Mouse (Mus musculus) WW6 (cell line): ENCODE data around the gene Begain.

Source experiments
- DNase-seq: peaks from one replicate; pipeline ENCODE4 v3.0.0-alpha.2; 2013; ENCODE audit warnings: low read depth, low spot score

The Begain gene

DNA sequence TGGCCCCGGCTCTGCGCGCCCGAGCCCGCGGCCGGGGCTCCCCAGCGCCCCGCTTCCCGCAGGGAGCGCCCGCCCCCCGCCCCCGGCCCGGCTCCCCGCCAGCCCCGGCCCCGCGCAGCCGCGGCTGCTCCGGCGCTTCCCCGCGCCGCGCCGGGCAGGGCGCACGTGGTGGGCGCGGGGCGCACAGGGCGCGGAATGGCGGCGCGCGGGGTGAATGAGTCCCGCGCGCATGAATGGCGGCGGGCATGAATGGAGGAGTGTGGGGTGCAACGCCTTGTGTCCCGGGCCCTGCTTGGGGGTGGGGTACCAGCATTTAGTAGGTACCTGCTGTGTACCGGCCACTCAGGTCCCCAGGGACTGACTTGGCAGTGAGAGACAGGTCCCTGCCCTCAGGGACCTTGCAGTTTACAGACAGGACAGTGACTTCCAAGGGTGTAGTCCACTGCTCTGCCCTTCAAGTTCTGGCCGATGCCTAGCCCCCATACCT is at the start of gene Begain:
Begain (minus strand) TSS at position 51 of the 487 bp plus-strand sequence.
- no peak for DNase-seq

DNA sequence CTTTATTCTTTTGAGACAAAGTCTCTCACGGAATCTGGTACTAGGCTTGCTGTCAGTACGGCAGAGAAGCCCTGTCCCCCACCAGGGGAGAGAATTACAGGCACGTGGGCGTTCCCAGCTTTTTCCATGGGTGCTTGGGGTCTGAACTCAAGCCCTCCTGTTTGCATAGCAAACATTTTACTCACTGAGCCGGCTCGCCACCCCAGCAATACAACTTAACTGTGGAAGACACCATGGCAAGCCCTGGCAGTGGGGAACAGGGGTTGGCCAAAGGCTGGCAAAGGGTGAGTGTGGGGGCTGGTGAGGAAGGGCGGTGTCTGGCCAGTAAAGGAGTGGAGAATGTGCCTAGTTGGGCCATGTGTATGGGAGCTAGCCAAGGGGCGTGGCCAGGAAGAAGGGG is 47.7 kb upstream of the Begain start:
- DNase-seq, result no peak

DNA sequence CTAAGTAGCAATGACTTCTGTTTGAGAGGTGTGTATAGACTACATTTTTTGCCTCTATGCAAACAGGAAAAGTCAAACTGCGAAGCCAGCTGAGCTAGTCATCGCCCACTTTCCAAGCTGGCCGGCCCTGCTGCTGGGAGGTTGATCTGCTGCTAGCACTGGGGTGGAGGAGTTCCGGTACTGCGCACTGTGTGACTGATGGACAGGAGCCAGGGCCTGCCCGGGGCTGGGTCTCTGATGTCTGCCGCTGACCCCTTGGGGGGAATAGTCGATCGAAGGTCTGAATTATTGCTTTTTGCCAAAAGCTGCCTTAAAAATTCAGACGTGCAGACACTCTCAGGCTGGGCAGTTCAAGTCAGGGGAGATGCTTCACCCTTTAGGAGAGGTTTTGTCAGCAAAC is 47.1 kb upstream of the Begain start:
- no peak for DNase-seq

DNA sequence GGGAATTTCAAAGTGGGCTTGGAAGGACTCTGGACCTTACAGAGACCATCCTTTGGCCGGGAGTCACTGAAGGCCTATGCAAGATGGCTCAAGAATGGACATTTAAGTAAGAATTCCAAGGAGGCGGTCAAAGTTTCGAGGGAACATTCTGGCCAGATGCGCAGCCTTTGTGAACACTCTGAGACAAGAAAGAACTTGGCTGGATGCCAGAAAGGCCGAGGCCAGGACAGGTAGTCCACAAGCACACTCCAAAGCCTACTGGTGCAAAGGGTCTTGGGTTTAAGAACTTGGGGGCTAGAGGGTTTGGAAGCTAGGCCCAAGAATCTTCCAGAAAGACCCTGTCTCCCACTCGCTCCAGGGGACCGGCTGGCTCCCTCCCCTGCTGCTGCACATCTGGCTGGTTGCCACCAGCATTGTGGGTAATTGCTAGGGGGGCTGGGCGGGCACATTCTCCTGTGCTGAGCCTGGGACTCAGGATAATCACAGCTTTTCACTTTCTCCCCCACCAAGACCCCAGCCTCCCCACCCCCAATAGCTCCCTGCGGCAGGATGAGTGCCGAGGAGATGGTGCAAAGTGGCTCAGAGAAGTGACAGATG is 45.1 kb upstream of the Begain start:
- no peak for DNase-seq

DNA sequence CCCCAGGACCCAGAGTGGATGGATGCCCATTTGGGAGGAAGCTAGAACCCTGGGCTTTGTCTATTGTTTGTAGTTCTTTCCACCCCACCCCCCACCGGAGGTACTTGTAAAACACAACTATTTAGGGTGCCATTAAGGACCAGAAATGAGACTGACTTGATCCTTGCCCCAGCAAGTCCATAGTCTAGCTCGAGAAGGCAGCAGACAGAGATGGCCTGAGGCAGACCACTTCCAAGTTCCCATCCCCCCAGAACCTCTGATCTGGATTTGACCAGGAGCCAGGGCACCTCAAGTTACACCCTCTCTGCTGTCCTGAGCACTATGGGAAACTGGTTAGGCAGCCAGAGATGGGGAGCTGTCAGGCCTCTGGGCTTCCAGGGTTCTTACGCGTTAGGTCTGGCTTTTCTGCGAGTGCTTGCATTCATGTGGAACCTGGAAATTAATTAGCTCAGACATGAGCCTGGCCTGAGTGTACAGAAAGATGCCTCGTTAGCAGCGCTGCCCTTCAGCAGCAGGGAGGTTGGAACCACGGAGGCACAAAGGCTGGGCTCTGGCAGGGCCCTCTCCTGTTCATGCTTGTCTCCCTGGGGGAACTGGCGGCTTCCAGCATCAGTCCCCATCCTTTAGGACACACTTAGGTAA is 44.5 kb upstream of the Begain start:
- DNase-seq, result no peak

DNA sequence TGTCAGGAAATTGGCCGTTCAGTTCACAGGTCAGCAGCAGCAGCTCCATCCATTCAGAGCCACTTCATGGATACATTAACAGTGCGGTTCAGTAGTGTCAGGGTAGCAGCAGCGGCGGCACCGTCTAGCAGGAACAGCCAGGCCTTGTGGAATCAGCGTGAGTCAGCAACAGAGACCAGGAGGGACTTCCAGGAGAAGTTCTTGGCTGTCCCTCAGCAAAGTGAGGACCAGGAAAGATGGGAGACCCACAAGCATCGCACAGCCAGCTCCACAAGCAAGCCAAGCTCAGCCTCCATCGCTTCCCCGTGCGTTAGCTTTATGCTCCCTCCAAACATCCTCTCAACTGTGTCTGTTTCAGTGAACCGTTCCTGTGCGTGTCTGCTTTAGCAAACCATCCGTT is 40.9 kb upstream of the Begain start:
- no peak for DNase-seq

DNA sequence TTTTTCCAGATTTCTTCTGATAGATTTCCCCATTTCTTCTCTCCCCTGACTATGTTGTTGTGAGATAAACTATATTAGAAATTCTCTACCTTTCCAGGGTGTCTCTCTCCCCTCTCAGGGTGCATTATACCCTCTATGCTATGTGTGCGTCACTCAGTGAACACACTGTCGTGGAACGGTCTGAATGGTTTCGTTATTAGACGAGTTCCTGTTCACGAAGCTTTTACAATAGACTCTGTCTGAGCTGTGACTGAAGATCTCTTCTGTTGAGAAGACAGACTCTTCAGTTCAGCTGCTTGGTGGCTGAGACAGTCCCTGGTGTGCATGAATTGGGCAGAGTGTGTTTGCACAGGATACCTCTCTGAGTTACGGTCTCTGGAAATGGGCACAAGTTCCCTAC is 32.4 kb upstream of the Begain start:
- DNase-seq, result no peak

DNA sequence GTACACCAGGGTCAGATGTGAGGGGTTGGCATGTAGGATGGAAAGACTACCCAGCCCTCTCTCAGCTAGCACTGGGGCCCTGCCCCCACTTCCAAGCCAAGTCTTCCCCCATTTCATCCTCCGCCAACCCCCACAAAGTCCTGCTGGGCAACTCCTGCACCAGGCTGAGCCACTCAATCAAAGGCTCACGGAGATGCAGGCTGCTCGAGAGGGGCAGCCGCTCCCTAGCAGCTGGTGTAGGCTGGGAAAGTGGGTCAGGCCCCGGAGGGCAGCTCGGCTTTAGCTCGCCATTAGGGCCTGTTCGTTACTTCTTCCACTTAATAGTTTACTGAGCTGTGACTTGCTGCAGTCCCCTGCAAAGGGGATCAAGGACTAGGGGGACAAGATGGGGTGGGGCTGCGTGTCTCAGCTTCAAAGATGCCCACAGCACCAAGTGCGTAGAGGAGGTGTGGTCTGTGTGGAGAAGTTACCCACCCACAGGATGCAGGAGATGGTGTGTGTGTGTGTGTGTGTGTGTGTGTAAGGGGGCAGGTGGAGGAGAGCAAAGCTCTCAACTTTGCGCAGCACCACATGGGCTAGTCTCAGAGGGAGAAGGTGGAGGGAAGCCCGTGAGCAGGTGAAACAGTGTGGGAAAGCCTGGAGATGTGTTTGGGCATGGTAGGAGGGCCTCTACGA is 22.6 kb upstream of the Begain start:
- no peak for DNase-seq

DNA sequence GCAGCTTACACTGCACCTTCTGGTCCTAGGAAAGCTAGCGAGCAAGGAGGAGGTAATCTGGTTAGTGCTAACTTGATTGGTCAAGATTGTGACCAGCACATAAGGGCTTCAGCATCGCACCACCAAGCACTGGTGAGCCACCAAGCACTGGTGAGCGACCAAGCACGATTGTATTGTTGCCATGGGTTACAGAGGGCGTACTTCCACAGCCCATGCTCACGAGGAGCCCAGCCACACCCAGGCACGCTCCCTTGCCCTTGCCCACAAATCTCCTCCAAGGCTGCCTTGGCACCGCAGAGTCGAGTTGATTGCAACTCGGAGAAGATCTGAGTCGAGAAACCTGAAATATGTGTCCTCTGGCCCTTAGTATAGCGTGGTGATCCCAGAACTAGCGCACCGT is 22.0 kb upstream of the Begain start:
- no peak for DNase-seq

DNA sequence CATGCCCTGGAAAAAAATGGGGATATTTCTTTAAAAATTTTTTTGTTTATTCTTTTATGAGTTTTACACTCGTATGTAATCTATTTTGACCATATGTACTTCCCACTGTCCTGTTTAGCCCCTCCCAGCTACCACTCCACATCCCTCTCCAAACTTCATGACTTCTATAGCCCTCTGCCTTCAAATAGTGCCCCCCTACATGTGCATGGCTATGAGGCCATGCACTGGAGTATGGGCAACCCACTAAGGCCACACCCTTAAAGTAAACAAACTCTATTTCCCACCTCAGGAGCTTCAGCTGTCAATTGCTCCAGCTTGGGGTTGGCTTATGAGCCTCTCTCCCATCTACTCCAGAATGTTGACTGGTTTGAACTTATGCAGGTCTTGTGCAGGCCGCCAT is 18.1 kb upstream of the Begain start:
- DNase-seq, result no peak

DNA sequence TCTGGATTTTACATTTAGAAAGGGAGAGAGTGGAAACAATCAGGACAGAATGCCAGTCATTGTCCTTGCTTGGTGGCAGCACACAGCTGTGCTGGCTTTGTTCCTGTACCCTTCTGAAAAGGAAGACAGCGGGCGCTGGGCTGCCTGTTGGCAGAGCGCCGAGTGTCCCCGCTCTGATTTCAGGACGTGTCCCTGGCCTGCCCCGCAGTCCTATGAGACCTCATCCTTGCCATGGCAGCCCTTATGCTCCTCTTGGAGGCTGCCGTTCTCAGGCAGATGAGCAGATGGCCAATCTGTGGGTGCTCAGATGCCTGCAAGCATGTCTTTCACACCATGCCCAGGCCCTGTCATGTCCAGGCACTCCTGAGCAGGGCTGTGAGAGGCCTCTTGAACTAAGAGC is 17.7 kb upstream of the Begain start:
- no peak for DNase-seq

DNA sequence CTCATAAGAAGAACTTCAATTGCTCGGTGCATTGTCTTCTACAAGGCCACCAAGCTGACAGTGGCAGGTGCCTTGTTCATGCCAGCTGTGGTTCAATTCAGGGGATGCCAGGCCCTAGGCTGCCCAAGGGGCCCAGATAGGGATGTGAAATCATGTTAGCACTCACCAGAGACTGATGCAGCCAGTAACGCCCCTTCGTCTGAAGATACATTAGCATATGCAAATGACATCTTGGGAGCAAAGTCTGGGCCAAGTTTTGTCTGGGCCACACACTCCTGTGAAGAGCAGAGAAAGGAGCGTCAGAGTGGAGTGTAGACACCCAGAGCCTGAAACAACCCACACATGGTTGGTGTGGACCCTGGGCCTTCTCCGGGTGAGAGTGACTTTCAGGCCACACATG is 17.0 kb upstream of the Begain start:
- no peak for DNase-seq

DNA sequence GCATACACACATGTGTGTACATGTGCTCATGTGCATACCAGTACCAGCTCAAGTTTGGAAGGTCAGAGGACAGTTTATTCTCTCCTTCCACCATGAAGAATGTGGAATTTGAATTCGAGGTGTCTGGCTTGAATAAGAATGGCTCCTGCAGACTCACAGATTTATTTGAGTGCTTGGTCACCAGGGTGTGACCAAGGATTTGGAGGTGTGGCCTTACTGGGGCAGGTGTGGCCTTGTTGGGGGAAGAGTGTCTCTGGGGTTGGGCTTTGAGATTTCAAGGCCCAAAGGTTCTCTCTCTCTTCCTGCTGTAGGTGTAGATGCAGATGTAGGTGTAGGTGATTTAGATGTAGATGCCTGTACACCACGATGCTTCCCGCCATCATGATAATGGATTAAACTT is 15.5 kb upstream of the Begain start:
- DNase-seq, result no peak

DNA sequence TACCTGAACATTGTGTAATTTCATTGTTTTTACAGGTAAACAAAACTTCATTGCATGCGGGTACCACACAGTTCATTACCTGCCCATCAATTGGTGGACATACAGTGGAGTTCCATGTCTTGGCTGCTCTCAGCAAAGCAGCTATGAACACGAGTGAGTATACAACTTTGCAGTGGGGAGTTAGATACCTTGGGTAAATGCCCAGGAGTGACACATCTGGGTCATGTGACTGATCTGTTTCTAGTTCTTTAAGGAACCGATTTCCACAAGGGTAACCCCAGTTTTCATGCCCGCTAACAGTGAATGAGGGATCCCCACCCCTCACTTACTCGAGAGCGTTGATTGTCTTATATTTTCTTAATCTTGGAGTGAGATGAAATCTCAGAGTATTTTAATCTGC is 9.0 kb upstream of the Begain start:
- no peak for DNase-seq

DNA sequence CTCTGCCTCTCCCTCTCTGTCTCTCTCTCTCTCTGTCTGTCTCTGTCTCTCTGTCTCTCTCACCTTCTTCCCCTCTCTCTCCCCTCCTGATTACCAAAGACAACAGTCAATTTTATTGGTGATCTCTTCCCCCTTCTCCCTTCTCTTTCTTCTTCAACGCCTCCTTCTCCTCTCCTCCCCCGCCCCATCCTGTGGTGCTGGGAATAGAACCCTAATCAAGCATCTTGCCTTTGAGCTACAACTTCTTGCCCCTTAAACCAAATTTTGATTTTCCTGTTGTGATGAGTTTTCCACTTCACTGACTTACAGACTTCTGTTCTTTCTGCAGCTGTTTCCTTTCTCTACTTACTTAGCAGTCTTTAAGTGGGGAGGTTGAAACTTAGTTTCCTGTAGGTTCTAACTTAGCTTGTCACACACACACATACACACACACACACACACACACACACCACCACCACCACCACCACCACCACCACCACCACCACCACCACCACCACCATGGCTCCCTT is 6.8 kb upstream of the Begain start:
- no peak for DNase-seq

DNA sequence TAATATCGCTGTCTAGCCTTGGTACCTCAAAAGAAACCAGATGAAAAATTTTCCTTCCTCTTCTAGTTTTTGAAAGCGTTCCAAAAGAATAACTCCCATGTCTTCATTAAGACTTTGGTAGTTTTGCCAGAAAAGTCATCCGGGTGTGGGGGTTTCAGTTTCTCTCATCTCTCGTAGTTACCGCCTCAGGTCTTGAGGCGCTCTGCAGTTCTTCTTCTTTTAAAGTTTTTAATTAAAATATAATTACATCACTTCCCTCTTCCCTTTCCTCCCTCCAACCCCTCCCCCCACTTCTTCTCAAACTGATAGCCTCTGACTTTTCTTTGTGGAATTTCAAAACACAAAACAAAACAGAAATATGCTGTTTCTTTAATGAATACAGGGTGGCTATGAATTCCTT is 6.1 kb upstream of the Begain start:
- DNase-seq, result no peak

DNA sequence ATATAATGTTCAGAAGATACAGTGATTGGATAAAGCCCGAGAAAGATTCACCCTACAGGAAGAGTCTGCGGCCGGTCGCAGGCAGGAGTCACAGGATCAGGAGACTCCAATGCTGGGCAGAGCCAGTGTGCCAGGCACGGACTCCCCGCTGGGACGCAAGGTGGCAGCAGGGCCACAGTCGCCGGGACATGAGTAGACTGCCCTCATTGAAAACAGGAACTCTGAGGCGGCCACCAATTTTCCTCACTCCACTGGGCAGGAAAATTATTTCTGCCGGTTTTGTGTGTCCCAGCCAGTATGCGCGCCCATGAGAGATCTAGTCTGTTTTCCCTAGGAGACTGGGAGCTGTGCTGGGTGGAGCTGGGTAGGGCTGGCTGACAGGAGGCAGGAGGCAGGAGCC is 3.2 kb upstream of the Begain start:
- DNase-seq, result no peak

DNA sequence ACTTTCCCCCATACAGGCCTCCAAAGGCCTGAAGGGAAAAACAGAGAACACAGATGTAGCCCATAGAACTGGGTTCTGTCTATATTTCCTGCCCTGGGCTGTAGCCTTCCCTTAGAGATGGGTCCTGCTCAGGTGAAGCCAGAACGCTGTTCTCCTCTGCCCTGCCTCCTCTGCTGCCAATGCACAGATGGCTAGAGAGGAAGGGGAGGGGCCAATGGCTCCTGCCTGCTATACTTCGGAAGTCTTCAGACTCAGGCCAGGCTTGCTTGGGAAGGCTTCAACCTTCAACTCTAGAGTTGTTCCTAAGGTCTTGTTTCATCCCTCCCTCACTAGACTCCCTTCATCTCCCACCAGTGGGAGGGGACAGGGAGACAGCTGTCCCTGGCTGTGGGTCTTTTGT is 1.7 kb upstream of the Begain start:
- DNase-seq, result no peak

DNA sequence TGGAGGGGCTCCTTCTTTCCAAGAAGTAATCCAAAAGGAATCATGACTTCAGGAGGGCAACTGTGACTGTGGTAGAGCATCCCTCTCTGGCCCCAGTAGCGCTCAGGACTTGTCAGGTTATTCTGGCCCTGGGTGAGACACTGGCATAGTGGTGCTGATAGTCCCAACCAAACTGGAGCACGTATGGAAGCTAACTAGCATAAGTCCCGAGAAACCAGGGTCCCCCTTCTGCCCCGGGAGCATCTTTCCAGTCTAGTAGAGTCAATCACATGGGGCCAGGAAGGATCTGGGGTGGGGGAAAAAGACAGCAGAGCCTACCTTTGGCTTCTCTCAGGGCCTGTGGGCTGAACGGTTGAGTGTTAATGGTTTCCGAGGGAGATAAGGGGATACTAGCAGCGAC is 721 bp upstream of the Begain start:
- no peak for DNase-seq

DNA sequence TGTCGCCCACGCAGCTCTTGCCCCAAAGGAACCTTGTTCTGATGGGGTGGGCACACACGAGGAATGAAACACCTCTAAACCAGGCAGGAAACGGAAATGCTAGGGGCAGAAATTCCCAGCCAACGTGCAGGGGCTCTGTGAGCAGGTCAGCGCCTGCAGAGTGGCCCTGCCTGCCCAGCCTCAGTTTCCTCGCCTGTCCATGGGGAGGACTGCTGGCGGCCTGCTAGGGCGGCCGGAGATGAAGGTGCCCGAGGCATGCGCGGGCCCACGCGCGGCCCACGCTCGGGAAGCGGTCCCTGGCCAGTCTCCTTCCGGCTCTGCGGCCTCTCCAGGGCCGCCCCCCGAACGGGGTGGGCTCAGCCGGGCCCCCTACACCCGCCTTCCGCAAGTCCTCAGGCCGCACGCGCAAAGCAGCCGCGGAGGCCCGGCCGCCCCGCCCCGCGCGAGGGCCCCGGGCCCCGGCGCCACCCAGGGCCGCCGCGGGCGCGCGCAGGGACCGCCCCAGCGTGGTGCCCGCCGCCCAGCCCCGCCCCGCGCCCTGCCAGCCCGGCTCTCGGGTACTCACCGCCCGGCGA is 369 bp downstream of the Begain start:
- no peak for DNase-seq

DNA sequence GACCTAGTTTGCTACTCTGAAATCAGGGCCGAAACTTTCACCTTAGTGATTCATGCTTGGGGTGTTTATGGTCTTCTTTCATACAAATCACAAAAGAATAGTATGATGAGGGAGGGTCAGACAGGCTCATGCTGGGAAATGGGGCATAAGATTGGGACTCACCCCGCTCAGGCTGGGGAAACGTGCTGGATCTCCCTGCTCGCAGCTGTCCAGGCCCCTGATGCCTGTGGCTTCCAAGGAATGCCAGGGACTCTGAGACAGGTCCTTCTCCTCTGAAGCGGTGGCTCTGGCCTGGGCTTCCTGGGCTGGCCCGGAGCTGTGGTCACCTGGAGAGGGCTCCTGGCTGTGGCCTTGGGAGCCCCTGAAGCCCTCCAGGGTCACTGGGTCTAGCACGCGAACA is 9.4 kb downstream of the Begain start:
- no peak for DNase-seq

DNA sequence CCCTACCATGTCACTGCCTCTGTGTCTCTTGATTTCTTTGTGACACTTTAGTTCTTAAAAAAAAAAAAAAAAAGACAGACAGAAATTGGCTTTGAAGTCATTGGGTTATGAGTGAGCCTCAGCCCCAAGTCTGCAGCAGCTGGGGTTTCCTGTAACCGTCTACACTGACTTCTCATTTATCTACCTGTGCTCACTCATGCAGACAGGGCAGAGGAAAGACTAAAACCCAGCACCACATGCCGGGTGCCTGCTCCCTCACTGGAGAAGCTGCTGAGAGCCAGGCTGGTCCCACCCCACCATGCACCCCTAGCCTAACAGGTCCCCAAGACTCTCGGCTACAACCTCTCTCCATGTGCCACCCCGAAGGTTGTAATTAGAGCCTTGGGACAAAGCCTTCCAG is 10.3 kb downstream of the Begain start:
- no peak for DNase-seq
